Mouse (Mus musculus) liver, embryonic 14.5 days (tissue): ENCODE results near the gene Pkd1l1.

ENCODE experiments used
- CTCF ChIP-seq: IDR thresholded peaks from 2 replicates; pipeline ENCODE4 v1.5.1; 2016; ENCODE audit warnings: antibody characterized with exemption, low read depth, control low read depth
- EP300 ChIP-seq: IDR thresholded peaks from 2 replicates; pipeline ENCODE4 v1.6.1; 2016; ENCODE audit warnings: antibody characterized with exemption, low read depth

GRCm38 (mm10) chr11:8811506-8812100, 161.5 kb downstream of the Pkd1l1 start:
- no peak for TF ChIP-seq CTCF
- TF ChIP-seq EP300, result no peak
